Comparison of ENCODE assay signal across 10 mouse cellular contexts in genomic region chr9:21954635-21955034, GRCm38 (mm10). TPM values are rescaled to one million over a fixed set of nuclear protein-coding genes. Genes with fewer than 3 reads are reported as not detected.
DNase-seq lines count a peak whose midpoint lies in the region; ATAC-seq and TF ChIP-seq lines count a peak whose summit lies in the region.
"Had no signal": no experiment of that assay in that cellular context is flagged by ENCODE, and none has a peak within 500 bp of the region (broad histone marks: within the 10 kb centered on the region; RNA-seq: fewer than 3 reads in every experiment).

No protein-coding gene starts in this region.

- peak overlapping the region; percentile 64; the same call in 1 of the 2 replicates for H3K4me3 ChIP-seq in layer of hippocampus, adult 2 months
- no peak overlapping the region for H3K4me3 ChIP-seq in forebrain, embryonic 16.5 days (replicated peaks; ENCODE audit: low read length)
- peak overlapping the region; percentile 76 for H3K4me3 ChIP-seq in liver, embryonic 16.5 days (ENCODE audit: low read depth, low read length)

- H3K27ac ChIP-seq in layer of hippocampus, adult 2 months: peak overlapping the region; percentile 99; the same call in 1 of the 2 replicates
- no peak overlapping the region for H3K27ac ChIP-seq in forebrain, embryonic 16.5 days (ENCODE audit: low read length)
- no peak overlapping the region for H3K27ac ChIP-seq in liver, embryonic 16.5 days (ENCODE audit: low read length)

- H3K4me1 ChIP-seq in forebrain, embryonic 16.5 days (replicated peaks; ENCODE audit: control insufficient read depth, insufficient read depth, low read length): peaks cover 25% of the 10 kb centered on the region
- peaks cover 30% of the 10 kb centered on the region for H3K4me1 ChIP-seq in liver, embryonic 16.5 days (ENCODE audit: control insufficient read depth, low read depth, low read length)

- no peaks in the 10 kb centered on the region for H3K36me3 ChIP-seq in forebrain, embryonic 16.5 days (ENCODE audit: control insufficient read depth, insufficient read depth)
- peaks cover 18% of the 10 kb centered on the region for H3K36me3 ChIP-seq in liver, embryonic 16.5 days (ENCODE audit: control insufficient read depth, insufficient read depth)

- 83% methylated on average over 3 of the region's 3 CpGs for WGBS in forebrain, embryonic 16.5 days
- 67% methylated on average over 3 of the region's 3 CpGs for WGBS in liver, embryonic 16.5 days (ENCODE audit: insufficient replicate concordance)

- peak; percentile 53 for DNase-seq in cerebellum, adult 11-12 months
- DNase-seq in cerebellum, adult 8-10 months: no peak
- no peak for DNase-seq in layer of hippocampus, adult 2 months (ENCODE audit: low spot score in 2 of 2)
- no peak for DNase-seq in layer of hippocampus, postnatal 14 days (ENCODE audit: low spot score in 2 of 2)
- no peak for DNase-seq in urinary bladder, postnatal 14 days (ENCODE audit: low spot score)
- DNase-seq in urinary bladder, postnatal 4 days (ENCODE audit: low spot score in 2 of 2): no peak
- DNase-seq: adrenal gland, postnatal 25 days; heart, postnatal 4 days had no signal

- no peaks in the 10 kb centered on the region for H3K9me3 ChIP-seq in forebrain, embryonic 16.5 days (ENCODE audit: control insufficient read depth, low read length)
- no peaks in the 10 kb centered on the region for H3K9me3 ChIP-seq in liver, embryonic 16.5 days (replicated peaks; ENCODE audit: control insufficient read depth, low read length)

- no peak for TF ChIP-seq CTCF in layer of hippocampus, adult 2 months (conservative IDR thresholded peaks at IDR 0.05)

- no peak for ATAC-seq in forebrain, embryonic 16.5 days
- no peak for ATAC-seq in liver, embryonic 16.5 days (ENCODE audit: low read depth)

- H3K9ac ChIP-seq in forebrain, embryonic 16.5 days (replicated peaks; ENCODE audit: low read depth, low read length): no peak overlapping the region
- no peak overlapping the region; the same call in 1 of the 2 replicates for H3K9ac ChIP-seq in liver, embryonic 16.5 days (ENCODE audit: low read depth, low read length)

- peaks cover 4% of the 10 kb centered on the region; the same call in 1 of the 2 replicates for H3K27me3 ChIP-seq in forebrain, embryonic 16.5 days (replicated peaks; ENCODE audit: control insufficient read depth, insufficient read depth, low read length)
- H3K27me3 ChIP-seq in liver, embryonic 16.5 days (ENCODE audit: control insufficient read depth, insufficient read depth, low read depth, low read length): no peaks in the 10 kb centered on the region

- peak overlapping the region; percentile 68; the same call in 1 of the 2 replicates for H3K4me2 ChIP-seq in forebrain, embryonic 16.5 days (ENCODE audit: low read length)
- peak overlapping the region; percentile 89 for H3K4me2 ChIP-seq in liver, embryonic 16.5 days (ENCODE audit: low read depth, low read length)

RNA-seq across cellular contexts. Expression of gene Swsap1, which starts 0.9 kb away (rescaled TPM):
- 10 to 100 TPM; 14.8 to 15.9 TPM for total RNA-seq in layer of hippocampus, adult 2 months (2021)
- total RNA-seq in layer of hippocampus, postnatal 14 days (2021): 10 to 100 TPM; 14.4 to 15.2 TPM
- 9.0 and 12.5 TPM in 2 replicates for polyA plus RNA-seq in forebrain, embryonic 16.5 days (2015; fragmentation: Nextera tagmentation; extraction: Ambion mirVana)
- 2.1 and 2.3 TPM in 2 replicates for polyA plus RNA-seq in liver, embryonic 16.5 days (2015; fragmentation: Nextera tagmentation; extraction: Ambion mirVana)

RNA-seq across cellular contexts. Expression of gene Epor, which starts 8.7 kb away (rescaled TPM):
- 1 to 10 TPM; 7.8 to 9.1 TPM for total RNA-seq in layer of hippocampus, adult 2 months (2021)
- 1 to 10 TPM; 2.6 to 3.3 TPM for total RNA-seq in layer of hippocampus, postnatal 14 days (2021)
- polyA plus RNA-seq in forebrain, embryonic 16.5 days (2015; fragmentation: Nextera tagmentation; extraction: Ambion mirVana): 1.6 and 1.8 TPM in 2 replicates
- 115 and 116 TPM in 2 replicates for polyA plus RNA-seq in liver, embryonic 16.5 days (2015; fragmentation: Nextera tagmentation; extraction: Ambion mirVana)

RNA-seq across cellular contexts. Expression of gene Plppr2, which starts 17.8 kb away (rescaled TPM):
- 100 to 1,000 TPM; 297 to 300 TPM for total RNA-seq in layer of hippocampus, adult 2 months (2021)
- total RNA-seq in layer of hippocampus, postnatal 14 days (2021): 100 to 1,000 TPM; 350 to 352 TPM
- polyA plus RNA-seq in forebrain, embryonic 16.5 days (2015; fragmentation: Nextera tagmentation; extraction: Ambion mirVana): 74.1 and 89.9 TPM in 2 replicates
- 0.96 and 1.4 TPM in 2 replicates for polyA plus RNA-seq in liver, embryonic 16.5 days (2015; fragmentation: Nextera tagmentation; extraction: Ambion mirVana)

RNA-seq across cellular contexts. Expression of gene Tmem205, which starts 27.3 kb away (rescaled TPM):
- 10 to 100 TPM; 44.4 to 45.9 TPM for total RNA-seq in layer of hippocampus, adult 2 months (2021)
- total RNA-seq in layer of hippocampus, postnatal 14 days (2021): 10 to 100 TPM; 35.7 to 37.0 TPM
- 47.7 and 54.8 TPM in 2 replicates for polyA plus RNA-seq in forebrain, embryonic 16.5 days (2015; fragmentation: Nextera tagmentation; extraction: Ambion mirVana)
- polyA plus RNA-seq in liver, embryonic 16.5 days (2015; fragmentation: Nextera tagmentation; extraction: Ambion mirVana): 172 and 194 TPM in 2 replicates

RNA-seq across cellular contexts. Expression of gene Ccdc159, which starts 27.4 kb away (rescaled TPM):
- total RNA-seq in layer of hippocampus, adult 2 months (2021): 10 to 100 TPM; 18.9 to 21.4 TPM
- 10 to 100 TPM; 13.8 to 14.2 TPM for total RNA-seq in layer of hippocampus, postnatal 14 days (2021)
- polyA plus RNA-seq in forebrain, embryonic 16.5 days (2015; fragmentation: Nextera tagmentation; extraction: Ambion mirVana): 5.4 and 11.9 TPM in 2 replicates
- polyA plus RNA-seq in liver, embryonic 16.5 days (2015; fragmentation: Nextera tagmentation; extraction: Ambion mirVana): 1.3 and 1.6 TPM in 2 replicates
